In genomic region chr13:39566491-39566890, GRCm38 (mm10) we compare ENCODE assay signal across 16 mouse cellular contexts.
"Had no signal": no experiment of that assay in that cellular context is flagged by ENCODE, and none has a peak within 500 bp of the region (broad histone marks: within the 10 kb centered on the region; RNA-seq: fewer than 3 reads in every experiment).

No protein-coding gene starts in this region.

- H3K9ac ChIP-seq: neural tube, embryonic 13.5 days; neural tube, embryonic 15.5 days; stomach, embryonic 15.5 days had no signal

- H3K9me3 ChIP-seq: neural tube, embryonic 13.5 days; neural tube, embryonic 15.5 days; stomach, embryonic 15.5 days had no signal

- H3K4me1 ChIP-seq: stomach, embryonic 15.5 days had no signal

- H3K36me3 ChIP-seq: neural tube, embryonic 13.5 days; neural tube, embryonic 15.5 days; stomach, embryonic 15.5 days had no signal

- H3K4me3 ChIP-seq: neural tube, embryonic 13.5 days; neural tube, embryonic 15.5 days; stomach, embryonic 15.5 days had no signal

- DNase-seq: retina, postnatal 1 day; right cerebral cortex, adult 18-20 months; right cerebral cortex, postnatal 14 days; right cerebral cortex, postnatal 25 days; right cerebral cortex, postnatal 4 days; spleen, adult 18-20 months; thymus, adult 18-20 months; thymus, adult 2 months; thymus, postnatal 14 days; thymus, postnatal 25 days; thymus, postnatal 36 days; thymus, postnatal 4 days had no signal

- H3K27ac ChIP-seq: neural tube, embryonic 13.5 days; neural tube, embryonic 15.5 days; stomach, embryonic 15.5 days; stomach, postnatal 0 days had no signal

- H3K27me3 ChIP-seq: neural tube, embryonic 13.5 days; neural tube, embryonic 15.5 days; stomach, embryonic 15.5 days had no signal

- H3K4me2 ChIP-seq: neural tube, embryonic 13.5 days; neural tube, embryonic 15.5 days; stomach, embryonic 15.5 days had no signal
